Mouse (Mus musculus) right cerebral cortex, postnatal 36 days (tissue): ENCODE data around the gene Ifna1.
"Not testable (repeated sequence)": the region's sequence is repeated elsewhere in the genome, so short reads cannot be mapped to it uniquely, and the experiment has no call there.

ENCODE experiments used
- DNase-seq, 2 experiments: peaks; one replicate each; pipeline ENCODE4 v3.0.0; 2022; ENCODE audit warnings: low spot score in 2 of 2, mixed read lengths in 1 of 2

Gene Ifna1

DNA sequence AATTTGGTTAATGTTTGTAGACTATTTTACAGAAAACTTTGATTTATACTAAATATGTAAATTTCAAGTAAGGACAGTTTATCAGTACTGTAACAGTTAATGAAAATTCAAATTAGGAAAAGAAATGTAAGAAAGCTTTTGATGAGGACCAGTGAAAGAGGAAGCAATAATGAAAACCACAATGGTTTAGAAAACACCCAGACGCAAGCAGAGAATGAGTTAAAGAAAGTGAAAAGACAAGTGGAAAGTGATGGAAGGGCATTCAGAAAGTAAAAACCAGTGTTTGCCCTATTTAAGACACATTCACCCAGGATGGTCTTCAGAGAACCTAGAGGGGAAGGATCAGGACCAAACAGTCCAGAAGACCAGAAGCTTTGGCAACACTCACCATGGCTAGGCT, at the start of gene Ifna1:
Ifna1 (plus strand) TSS at position 390 of the 400 bp plus-strand sequence.
- no peak for DNase-seq

GRCm38 (mm10) chr4:88802954-88803353, 46.9 kb upstream of the Ifna1 start, which contains the start of gene Gm13287:
TSS of gene Gm13287 (plus strand) at chr4:88803254.
- DNase-seq, result not testable (repeated sequence)

GRCm38 (mm10) chr4:88805231-88805630, 44.7 kb upstream of the Ifna1 start, which contains the start of gene Gm13288:
TSS of gene Gm13288 (plus strand) at chr4:88805531.
- DNase-seq, result not testable (repeated sequence)

- not testable (repeated sequence) for DNase-seq
Measured at GRCm38 (mm10) chr4:88805761-88806160, 44.1 kb upstream of the Ifna1 start.

GRCm38 (mm10) chr4:88815928-88816327, 34.0 kb upstream of the Ifna1 start, which contains the start of gene Ifna7:
TSS of gene Ifna7 (plus strand) at chr4:88816228.
- no peak for DNase-seq

GRCm38 (mm10) chr4:88819659-88820058, 30.2 kb upstream of the Ifna1 start, which contains the start of gene Ifna11:
TSS of gene Ifna11 (plus strand) at chr4:88819959.
- no peak for DNase-seq

- no peak for DNase-seq
Measured at GRCm38 (mm10) chr4:88822995-88823394, 26.9 kb upstream of the Ifna1 start.

- DNase-seq, result not testable (repeated sequence)
Measured at GRCm38 (mm10) chr4:88827116-88827515, 22.8 kb upstream of the Ifna1 start, which contains the start of gene Ifna6. TSS of gene Ifna6 (plus strand) at chr4:88827416.

- DNase-seq, result peak in 1 of 2 experiments; percentile 3
Measured at GRCm38 (mm10) chr4:88830523-88830922, 19.4 kb upstream of the Ifna1 start.

- DNase-seq, result not testable (repeated sequence)
Measured at GRCm38 (mm10) chr4:88835225-88835624, 14.7 kb upstream of the Ifna1 start, which contains the start of gene Ifna5. TSS of gene Ifna5 (plus strand) at chr4:88835525.

DNA sequence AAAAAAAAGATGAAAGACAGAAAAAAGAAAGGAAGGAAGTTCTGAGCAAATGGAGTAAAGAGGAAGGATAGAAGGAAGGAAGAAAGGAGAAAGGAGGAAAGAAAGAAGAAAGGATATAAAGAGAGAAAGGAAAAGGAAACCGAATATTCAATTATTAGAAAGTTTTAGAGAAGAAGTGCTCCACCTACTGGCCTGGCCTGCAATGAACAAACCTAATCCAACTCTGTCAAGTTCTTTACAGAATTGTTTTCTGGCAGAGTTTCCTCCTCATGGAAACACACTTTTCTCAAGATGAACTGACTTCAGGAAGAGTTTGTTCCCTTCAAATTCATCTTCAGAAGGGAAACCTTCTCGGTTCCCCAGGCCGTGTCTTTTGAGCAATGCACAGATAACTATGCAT, 11.1 kb upstream of the Ifna1 start:
- DNase-seq, result no peak

DNA sequence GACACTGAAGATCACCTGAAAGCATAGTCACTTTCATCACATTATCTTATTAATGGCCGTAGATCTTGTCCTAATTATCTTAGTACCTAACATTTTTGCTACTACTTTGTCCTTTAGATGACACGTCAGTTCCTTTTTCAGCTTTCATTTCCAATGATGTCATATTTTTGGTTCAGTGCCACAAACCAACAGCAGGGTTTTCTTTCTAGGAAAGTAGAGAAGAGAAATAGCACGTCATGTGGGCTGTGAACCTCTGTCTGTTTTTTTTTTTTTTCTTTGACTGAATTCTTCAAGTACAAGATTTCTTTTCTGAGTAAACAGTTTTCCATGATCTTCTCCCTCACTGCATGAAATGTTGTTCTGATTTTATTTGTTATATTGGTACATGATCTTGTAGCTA, 9.8 kb upstream of the Ifna1 start:
- DNase-seq, result no peak

- no peak for DNase-seq
Measured at GRCm38 (mm10) chr4:88841438-88841911, 8.4 kb upstream of the Ifna1 start, which contains the start of gene Ifna4. TSS of gene Ifna4 (plus strand) at chr4:88841861.

GRCm38 (mm10) chr4:88845334-88845733, 4.6 kb upstream of the Ifna1 start:
- DNase-seq, result no peak

DNA sequence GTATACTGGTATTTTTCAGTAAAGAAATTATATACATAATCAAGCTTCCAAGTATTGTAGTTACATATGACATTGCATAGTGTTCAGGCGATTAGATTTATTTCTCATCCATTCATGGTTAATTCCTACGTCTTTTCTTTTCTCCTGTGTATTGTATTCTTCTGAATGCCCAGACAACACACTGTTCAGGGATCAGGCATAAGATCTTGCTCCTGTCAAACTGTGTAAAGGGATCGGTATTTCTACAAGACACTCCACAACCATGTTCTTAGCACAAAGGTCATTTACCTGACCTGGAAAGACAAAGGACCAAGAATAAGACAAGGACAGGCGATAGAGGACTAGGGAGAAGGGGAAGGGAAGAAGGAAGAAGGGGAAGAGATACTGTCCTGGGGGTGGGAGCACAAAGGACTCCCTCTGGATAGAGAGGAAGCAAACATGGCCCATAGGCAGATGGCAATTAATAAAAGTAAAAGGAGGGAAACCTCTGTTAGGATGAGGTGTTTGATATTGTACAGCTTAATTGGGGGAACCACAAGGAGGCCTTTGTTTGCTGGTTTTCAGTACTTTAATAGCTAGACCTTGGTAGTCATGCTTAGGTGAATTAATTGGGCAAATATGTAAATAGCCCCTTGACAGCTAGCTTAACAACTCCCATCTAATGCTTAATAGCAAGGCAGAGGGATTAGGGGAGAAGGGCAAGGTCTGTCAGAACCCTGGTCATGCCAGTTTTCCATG, 1.3 kb downstream of the Ifna1 start:
- no peak for DNase-seq

- DNase-seq, result no peak
Measured at GRCm38 (mm10) chr4:88859214-88859613, 9.3 kb downstream of the Ifna1 start.

DNA sequence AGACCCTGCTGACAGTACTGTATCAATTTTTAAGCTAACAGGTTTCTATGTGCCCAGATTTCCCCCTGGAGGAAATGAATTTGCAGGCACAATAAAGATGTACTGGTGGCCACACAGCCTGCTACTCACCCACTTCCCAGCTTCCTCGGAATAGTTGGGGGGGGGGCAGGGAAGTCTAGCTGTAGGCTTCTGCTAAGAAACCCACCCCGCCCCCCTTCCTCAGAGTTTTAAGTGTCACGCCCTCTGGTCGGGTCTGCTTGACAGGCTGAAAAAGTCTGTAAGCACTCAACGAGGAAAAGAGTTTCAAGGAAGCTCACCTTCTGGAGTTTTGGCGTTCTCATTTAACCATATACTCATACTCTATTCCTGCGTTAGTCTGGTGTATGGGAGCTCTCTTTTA, 13.4 kb downstream of the Ifna1 start:
- no peak for DNase-seq

- DNase-seq, result no peak
Measured at GRCm38 (mm10) chr4:88864599-88864998, 14.7 kb downstream of the Ifna1 start.

- no peak for DNase-seq
Measured at GRCm38 (mm10) chr4:88865011-88865569, 15.2 kb downstream of the Ifna1 start.

GRCm38 (mm10) chr4:88867366-88867925, 17.6 kb downstream of the Ifna1 start:
- DNase-seq, result peak; percentile 18 to 50

GRCm38 (mm10) chr4:88867926-88868911, 18.3 kb downstream of the Ifna1 start:
- peak in 1 of 2 experiments; percentile 8 for DNase-seq
